Mouse (Mus musculus): ENCODE data around the gene Ceacam5. TPM values are rescaled to one million over a fixed set of nuclear protein-coding genes. Genes with fewer than 3 reads are reported as not detected.

The Ceacam5 gene
- polyA plus RNA-seq (2012; rRNA removed) = 0.03 TPM in 1 of 2 replicates, not detected in the other

DNA sequence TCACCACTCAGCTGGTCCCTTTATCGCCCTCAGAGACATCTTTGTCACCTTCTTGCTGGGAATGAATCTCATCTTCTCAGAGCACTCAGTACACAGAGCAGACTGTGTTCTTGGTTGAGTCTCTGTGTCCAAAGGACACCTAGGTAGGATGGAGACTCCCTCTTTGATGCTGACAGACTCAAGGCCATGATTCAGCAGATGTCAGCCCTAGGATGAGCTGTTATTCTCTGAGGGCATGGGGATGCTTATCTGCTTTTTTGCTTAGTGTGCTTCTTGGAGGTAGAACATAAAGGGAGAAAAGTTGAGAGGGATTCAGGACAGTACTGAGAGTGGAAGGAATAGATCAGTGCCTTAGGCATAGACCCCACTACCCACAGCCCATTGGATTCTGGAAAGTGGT, at the start of gene Ceacam5:
TSS of gene Ceacam5 (plus strand) at position 301 of the 400 bp plus-strand sequence.
- DNase-seq (ENCODE audit: low spot score) = no peak

Other genes with a start within 250 kb of the Ceacam5 start
- gene Ceacam14, start 99.4 kb downstream of the Ceacam5 start, polyA plus RNA-seq (2012; rRNA removed) = not detected in 2 replicates
- 0.04 TPM in 2 replicates for gene Gm5155, start 158.5 kb downstream of the Ceacam5 start, polyA plus RNA-seq (2012; rRNA removed)

All from urinary bladder, adult 2 months (tissue).